Comparison of ENCODE assay signal across 9 mouse cellular contexts in the genomic region with DNA sequence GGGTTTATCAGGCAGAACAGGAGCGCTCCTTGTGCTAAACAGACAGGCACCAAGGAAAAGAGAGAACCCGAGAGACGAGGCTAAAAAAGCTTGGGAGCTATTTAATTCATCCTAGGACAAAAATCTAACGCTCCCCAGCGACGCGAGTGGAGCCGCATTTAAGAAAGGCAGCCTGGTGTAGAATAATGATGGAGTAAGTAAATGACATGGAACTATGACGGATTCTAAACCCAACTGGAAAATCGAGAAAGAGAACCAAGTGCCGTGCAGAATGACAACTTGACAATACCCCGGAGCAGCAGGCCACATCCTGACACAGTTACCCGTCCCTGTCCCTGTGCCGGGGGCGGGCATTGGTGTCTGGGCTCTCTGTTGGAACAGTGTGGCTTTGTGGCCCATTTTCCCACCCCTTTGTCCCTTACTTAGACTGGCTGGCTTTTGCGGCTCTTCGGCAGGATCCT.
DNase-seq lines count a peak whose midpoint lies in the region; ATAC-seq and TF ChIP-seq lines count a peak whose summit lies in the region.
"Had no signal": no experiment of that assay in that cellular context is flagged by ENCODE, and none has a peak within 500 bp of the region (broad histone marks: within the 10 kb centered on the region; RNA-seq: fewer than 3 reads in every experiment).

No protein-coding gene starts in this region.

- H3K4me1 ChIP-seq in forebrain, embryonic 12.5 days: peaks cover 35% of the 10 kb centered on the region
- peaks cover 39% of the 10 kb centered on the region for H3K4me1 ChIP-seq in midbrain, embryonic 10.5 days
- H3K4me1 ChIP-seq in intestine, postnatal 0 days (replicated peaks; ENCODE audit: control insufficient read depth, insufficient read depth, low read length): no peaks in the 10 kb centered on the region
- no peaks in the 10 kb centered on the region for H3K4me1 ChIP-seq in liver, embryonic 11.5 days (replicated peaks; ENCODE audit: control insufficient read depth, insufficient read depth, low read length)
- H3K4me1 ChIP-seq: liver, embryonic 15.5 days had no signal

- 0 out of 2 replicates have a peak overlapping the region, but pooled peaks have one; percentile 17 for H3K4me3 ChIP-seq in forebrain, embryonic 12.5 days (replicated peaks)
- H3K4me3 ChIP-seq in midbrain, embryonic 10.5 days: peak overlapping the region; percentile 18; the same call in 1 of the 2 replicates
- no peak overlapping the region for H3K4me3 ChIP-seq in intestine, postnatal 0 days (ENCODE audit: low read depth, low read length)
- no peak overlapping the region for H3K4me3 ChIP-seq in liver, embryonic 11.5 days (ENCODE audit: low read depth, low read length)
- H3K4me3 ChIP-seq in gastrocnemius, adult 2 months: no peak overlapping the region
- H3K4me3 ChIP-seq: liver, embryonic 15.5 days had no signal

- peaks cover 20% of the 10 kb centered on the region for H3K27me3 ChIP-seq in forebrain, embryonic 12.5 days
- H3K27me3 ChIP-seq in midbrain, embryonic 10.5 days (ENCODE audit: low read depth, poor library complexity, severe bottlenecking): peaks cover 7% of the 10 kb centered on the region; the same call in 1 of the 2 replicates
- no peaks in the 10 kb centered on the region for H3K27me3 ChIP-seq in intestine, postnatal 0 days (replicated peaks; ENCODE audit: control insufficient read depth, insufficient read depth, low read length)
- no peaks in the 10 kb centered on the region for H3K27me3 ChIP-seq in liver, embryonic 11.5 days (replicated peaks; ENCODE audit: control insufficient read depth, insufficient read depth, low read length)
- H3K27me3 ChIP-seq: liver, embryonic 15.5 days had no signal

- no peak overlapping the region for H3K27ac ChIP-seq in forebrain, embryonic 12.5 days
- H3K27ac ChIP-seq in midbrain, embryonic 10.5 days (replicated peaks): peak overlapping the region; percentile 59; the same call in 1 of the 2 replicates
- H3K27ac ChIP-seq in intestine, postnatal 0 days (ENCODE audit: low read depth, low read length): no peak overlapping the region
- H3K27ac ChIP-seq in liver, embryonic 11.5 days (ENCODE audit: low read depth, low read length): no peak overlapping the region
- no peak overlapping the region for H3K27ac ChIP-seq in gastrocnemius, adult 2 months
- H3K27ac ChIP-seq: liver, embryonic 15.5 days had no signal

- H3K36me3 ChIP-seq in forebrain, embryonic 12.5 days (replicated peaks): no peaks in the 10 kb centered on the region
- H3K36me3 ChIP-seq in midbrain, embryonic 10.5 days: no peaks in the 10 kb centered on the region
- no peaks in the 10 kb centered on the region for H3K36me3 ChIP-seq in intestine, postnatal 0 days (ENCODE audit: control insufficient read depth, insufficient read depth)
- H3K36me3 ChIP-seq in liver, embryonic 11.5 days (ENCODE audit: control insufficient read depth, insufficient read depth, low read length): no peaks in the 10 kb centered on the region
- H3K36me3 ChIP-seq: liver, embryonic 15.5 days had no signal

- no peak for ATAC-seq in cerebellum, adult (ENCODE audit: insufficient number of reproducible peaks, low FRiP score, low TSS enrichment)
- ATAC-seq in forebrain, embryonic 12.5 days (ENCODE audit: low FRiP score): no peak
- no peak for ATAC-seq in intestine, postnatal 0 days
- ATAC-seq in liver, embryonic 11.5 days (replicated peaks; ENCODE audit: low FRiP score): no peak

- peak overlapping the region; percentile 50 for H3K4me2 ChIP-seq in forebrain, embryonic 12.5 days
- H3K4me2 ChIP-seq in intestine, postnatal 0 days (replicated peaks; ENCODE audit: low read depth): no peak overlapping the region
- H3K4me2 ChIP-seq in liver, embryonic 11.5 days: no peak overlapping the region
- H3K4me2 ChIP-seq: liver, embryonic 15.5 days had no signal

- WGBS in forebrain, embryonic 12.5 days: 24% methylated on average over 17 of the region's 17 CpGs
- 55% methylated on average over 17 of the region's 17 CpGs for WGBS in midbrain, embryonic 10.5 days
- 80% methylated on average over 17 of the region's 17 CpGs for WGBS in intestine, postnatal 0 days
- WGBS in liver, embryonic 11.5 days: 74% methylated on average over 17 of the region's 17 CpGs

- H3K9me3 ChIP-seq in forebrain, embryonic 12.5 days: no peaks in the 10 kb centered on the region
- no peaks in the 10 kb centered on the region for H3K9me3 ChIP-seq in midbrain, embryonic 10.5 days (replicated peaks)
- no peaks in the 10 kb centered on the region for H3K9me3 ChIP-seq in intestine, postnatal 0 days (ENCODE audit: control insufficient read depth)
- no peaks in the 10 kb centered on the region for H3K9me3 ChIP-seq in liver, embryonic 11.5 days (ENCODE audit: control insufficient read depth, low read length)
- H3K9me3 ChIP-seq: liver, embryonic 15.5 days had no signal

- H3K9ac ChIP-seq in forebrain, embryonic 12.5 days: no peak overlapping the region
- no peak overlapping the region for H3K9ac ChIP-seq in intestine, postnatal 0 days (ENCODE audit: low read depth, low read length)
- H3K9ac ChIP-seq in liver, embryonic 11.5 days (ENCODE audit: low read depth, low read length): no peak overlapping the region
- H3K9ac ChIP-seq: liver, embryonic 15.5 days had no signal

- TF ChIP-seq CTCF in intestine, postnatal 0 days (IDR thresholded peaks at IDR 0.05; ENCODE audit: low read depth): no peak
- TF ChIP-seq CTCF in gastrocnemius, adult 2 months (IDR thresholded peaks at IDR 0.05): no peak

- peak; percentile 9 to 13 for DNase-seq in cerebellum, adult 18-20 months
- DNase-seq in ZHBTc4 (ENCODE audit: low read depth, low spot score): peak; percentile 14
- peak; percentile 29 for DNase-seq in midbrain, embryonic 10.5 days (ENCODE audit: low spot score)
- DNase-seq in liver, embryonic 11.5 days (ENCODE audit: low spot score): no peak
- DNase-seq in gastrocnemius, adult 2 months: no peak

- intact Hi-C loops in gastrocnemius, adult 2 months (cut with DNase I): no loop called here

Comparison
In these comparisons a context has a peak if more than half of its experiments do, and no peak if none do; other contexts are left out.
1. DNase-seq: peak in cerebellum, adult 18-20 months (2 of 2), ZHBTc4 (single experiment) and midbrain, embryonic 10.5 days (single experiment); none in liver, embryonic 11.5 days (single experiment) and gastrocnemius, adult 2 months (single experiment).
2. H3K4me3 ChIP-seq: peak in forebrain, embryonic 12.5 days (single experiment) and midbrain, embryonic 10.5 days (single experiment); none in intestine, postnatal 0 days (single experiment), liver, embryonic 11.5 days (single experiment) and gastrocnemius, adult 2 months (single experiment).